Mouse (Mus musculus): Measurements from ENCODE around the gene Kcnj12.

- TF ChIP-seq CTCF (IDR thresholded peaks at IDR 0.05; ENCODE audit: low read depth) (no peak), EP300 (IDR thresholded peaks at IDR 0.05; ENCODE audit: low read depth) (no peak)
Observed at GRCm38 (mm10) chr11:61074646-61075317, 52.4 kb downstream of the Kcnj12 start.

Data from liver, postnatal 0 days (tissue).